Mouse (Mus musculus): ENCODE measurements around the gene Usmg5. TPM values are rescaled to one million over a fixed set of nuclear protein-coding genes. Genes with fewer than 3 reads are reported as not detected.
A peak's percentile ranks its signal among the peaks of the same experiment; 100 is the strongest.
"Not testable (repeated sequence)": the region's sequence is repeated elsewhere in the genome, so short reads cannot be mapped to it uniquely, and the experiment has no call there.

Usmg5 gene
- polyA plus RNA-seq (2015; fragmentation: Nextera tagmentation; extraction: Ambion mirVana) = 1,091 and 1,212 TPM in 2 replicates

DNA sequence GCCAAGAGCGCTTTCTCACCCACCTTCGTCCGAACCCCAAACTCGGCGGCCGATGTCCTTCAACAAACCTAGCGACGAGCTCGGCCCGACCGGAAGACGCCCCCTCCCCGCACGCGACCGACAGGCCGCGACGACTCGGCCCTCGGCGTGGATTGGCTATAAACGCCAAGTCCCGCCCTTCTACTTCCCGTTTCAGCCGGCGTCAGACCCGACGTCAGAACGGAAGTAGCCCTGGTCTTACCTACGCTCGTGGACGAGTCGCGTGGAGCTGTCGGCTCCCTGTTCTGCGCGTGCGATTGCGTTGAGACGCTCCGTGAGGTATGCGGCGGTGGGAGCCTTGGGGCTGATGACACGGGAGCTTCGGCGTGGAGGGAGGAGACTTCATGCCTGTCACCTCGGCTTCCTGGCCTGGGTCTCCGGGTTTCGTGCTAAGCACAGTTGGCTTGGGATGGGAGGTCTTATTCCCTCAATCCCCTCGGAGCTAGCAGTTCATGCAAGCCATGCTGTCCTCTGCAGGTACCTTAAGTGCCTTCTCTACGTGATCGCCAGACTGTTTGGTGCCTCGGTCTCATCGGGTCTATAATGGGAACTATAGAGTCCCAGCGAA, at the start of gene Usmg5, which contains the start of gene Pdcd11:
TSS of gene Usmg5 (minus strand) at position 98 of the 607 bp plus-strand sequence.
TSS of gene Pdcd11 (plus strand) at position 219 of the 607 bp plus-strand sequence.
- H3K9me3 ChIP-seq (replicated peaks) = no peaks in the 10 kb centered on the region
- peak within 1 kb of the TSS; percentile 88 for H3K27ac ChIP-seq (replicated peaks)
- no peaks in the 10 kb centered on the region for H3K27me3 ChIP-seq
- peak within 1 kb of the TSS; percentile 86 for H3K9ac ChIP-seq
- H3K4me2 ChIP-seq (replicated peaks) = peak within 1 kb of the TSS; percentile 58
- peaks cover 24% of the 10 kb centered on the region for H3K4me1 ChIP-seq
- H3K4me3 ChIP-seq (replicated peaks) = peak within 1 kb of the TSS; percentile 97
- peak; percentile 97 for ATAC-seq (ENCODE audit: insufficient number of reproducible peaks, low FRiP score, low TSS enrichment, low read depth)
- peaks cover 28% of the 10 kb centered on the region for H3K36me3 ChIP-seq
- WGBS = under 1% methylated on average over 56 of the region's 56 CpGs

DNA sequence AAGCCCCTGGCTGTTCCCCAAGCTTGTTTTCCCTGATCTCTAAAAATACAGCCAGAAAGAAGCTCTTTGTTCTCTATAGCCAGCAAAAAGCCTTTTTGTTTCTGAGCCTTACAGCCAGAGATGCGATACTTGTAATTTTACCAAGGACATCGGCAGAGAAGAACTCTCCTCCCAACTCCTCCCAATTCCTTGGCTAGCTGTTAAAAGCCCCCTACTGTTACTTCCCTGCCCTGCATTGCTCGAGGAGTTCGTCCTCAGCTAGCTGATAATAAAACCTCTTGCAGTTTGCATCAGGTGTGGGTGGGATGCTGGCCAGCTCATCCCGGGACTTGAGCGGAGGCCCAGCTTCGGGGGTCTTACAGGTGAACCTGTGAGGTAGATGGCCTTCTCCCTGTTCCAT, 49.2 kb upstream of the Usmg5 start:
- ATAC-seq (ENCODE audit: insufficient number of reproducible peaks, low FRiP score, low TSS enrichment, low read depth); H3K36me3 ChIP-seq; H3K9ac ChIP-seq; H3K27ac ChIP-seq (replicated peaks); H3K4me3 ChIP-seq (replicated peaks); H3K4me2 ChIP-seq (replicated peaks); H3K27me3 ChIP-seq; H3K9me3 ChIP-seq (replicated peaks): not testable (repeated sequence)
- H3K4me1 ChIP-seq = peaks cover 42% of the 10 kb centered on the region
- WGBS = 37% methylated on average over 7 of the region's 7 CpGs

DNA sequence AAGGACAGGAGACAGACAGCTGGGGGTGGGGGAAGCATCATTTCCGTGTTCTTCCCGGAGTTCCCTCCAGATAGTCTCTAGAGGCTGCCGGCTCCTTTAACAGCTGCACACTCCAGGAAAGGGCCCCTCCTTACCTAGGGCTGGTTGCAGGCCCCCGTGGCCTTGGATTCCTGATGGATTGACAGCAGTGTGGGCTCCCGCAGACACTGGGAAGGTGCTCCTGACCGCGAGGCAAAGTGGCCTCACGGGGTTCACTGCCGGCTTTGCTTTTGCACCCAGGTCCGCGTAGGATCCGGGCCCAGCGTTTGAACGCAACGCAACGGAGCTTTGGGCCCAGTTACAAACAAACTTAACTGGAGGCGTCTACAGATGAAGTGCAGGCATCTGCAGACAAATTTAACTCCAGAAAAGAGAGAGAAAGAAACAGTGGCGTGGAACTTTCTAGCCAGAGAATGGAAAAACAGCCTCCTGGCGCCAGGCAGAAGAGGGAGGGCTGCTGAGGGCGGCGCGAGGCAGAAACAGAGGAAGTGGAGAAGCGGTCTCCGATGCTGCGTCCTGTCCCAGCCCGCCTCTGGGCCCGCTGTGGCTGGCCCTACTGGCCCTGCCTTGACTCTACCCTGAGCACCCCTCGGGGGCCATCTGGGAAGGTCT, 47.4 kb upstream of the Usmg5 start, which contains the start of gene Calhm2:
TSS of gene Calhm2 (minus strand) at position 524 of the 651 bp plus-strand sequence.
- Histone ChIP-seq H3K9me3 (replicated peaks) (no peaks in the 10 kb centered on the region), H3K9ac (peak within 1 kb of the TSS; percentile 70), H3K36me3 (peaks cover 22% of the 10 kb centered on the region), H3K4me2 (replicated peaks) (peak within 1 kb of the TSS; percentile 72), H3K4me1 (peaks cover 42% of the 10 kb centered on the region), H3K4me3 (replicated peaks) (peak within 1 kb of the TSS; percentile 51), H3K27ac (replicated peaks) (peak within 1 kb of the TSS; percentile 92), H3K27me3 (no peaks in the 10 kb centered on the region)
- 4% methylated on average over 28 of the region's 28 CpGs for WGBS
- peak; percentile 75 for ATAC-seq (ENCODE audit: insufficient number of reproducible peaks, low FRiP score, low TSS enrichment, low read depth)

DNA sequence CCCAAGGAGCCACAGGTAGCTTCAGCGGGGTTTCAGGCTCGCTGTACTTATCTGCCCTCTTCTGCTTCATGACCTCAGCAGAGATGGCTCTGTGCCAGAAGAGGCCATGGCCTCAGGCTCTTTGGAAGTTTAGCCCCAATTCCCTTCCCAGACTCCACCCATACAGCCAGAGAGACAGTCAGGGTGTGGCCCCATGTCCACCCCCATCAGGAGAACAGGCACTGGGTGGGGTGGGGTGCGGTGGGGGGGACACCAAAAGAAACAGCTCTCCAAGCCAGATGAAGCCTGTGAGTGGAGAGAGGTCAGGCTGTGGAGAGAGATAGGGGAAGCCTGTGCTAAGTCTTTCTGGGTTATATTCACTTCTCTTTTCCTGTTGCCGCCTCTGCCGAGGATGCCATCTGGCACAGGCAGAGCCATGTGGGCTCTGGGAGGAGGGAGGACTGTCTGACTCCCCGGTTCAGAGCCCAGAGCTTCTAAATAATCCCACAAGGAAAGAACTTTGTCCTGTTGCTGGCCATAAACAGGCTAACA, 46.7 kb upstream of the Usmg5 start:
- Histone ChIP-seq H3K4me1 (peaks cover 42% of the 10 kb centered on the region), H3K9ac (peak overlapping the region; percentile 70), H3K36me3 (peaks cover 29% of the 10 kb centered on the region), H3K9me3 (replicated peaks) (no peaks in the 10 kb centered on the region), H3K4me2 (replicated peaks) (peak overlapping the region; percentile 72), H3K27me3 (no peaks in the 10 kb centered on the region), H3K4me3 (replicated peaks) (peak overlapping the region; percentile 51), H3K27ac (replicated peaks) (peak overlapping the region; percentile 92)
- no peak for ATAC-seq (ENCODE audit: insufficient number of reproducible peaks, low FRiP score, low TSS enrichment, low read depth)
- 13% methylated on average over 6 of the region's 6 CpGs for WGBS

DNA sequence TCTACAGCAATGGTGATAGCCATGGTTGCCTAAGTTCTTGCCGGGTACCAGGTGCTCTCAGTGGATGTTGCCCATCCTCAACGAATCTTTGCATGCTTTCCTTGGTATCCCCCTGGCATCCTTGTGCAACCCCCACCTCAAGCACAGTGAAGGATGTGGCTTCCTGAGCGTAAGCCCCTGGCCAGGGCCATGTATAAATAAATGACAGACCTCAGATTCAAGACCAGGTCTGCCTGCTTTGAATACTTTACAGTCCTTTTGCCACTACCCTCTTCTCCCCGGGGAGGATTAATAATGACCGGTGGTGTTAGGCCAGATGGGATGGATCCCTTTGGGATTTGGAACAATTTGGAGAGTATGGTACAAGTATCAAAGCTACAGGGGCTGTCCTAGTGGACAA, 45.7 kb upstream of the Usmg5 start:
- peak overlapping the region; percentile 72; the same call in 1 of the 2 replicates for H3K4me2 ChIP-seq (replicated peaks)

DNA sequence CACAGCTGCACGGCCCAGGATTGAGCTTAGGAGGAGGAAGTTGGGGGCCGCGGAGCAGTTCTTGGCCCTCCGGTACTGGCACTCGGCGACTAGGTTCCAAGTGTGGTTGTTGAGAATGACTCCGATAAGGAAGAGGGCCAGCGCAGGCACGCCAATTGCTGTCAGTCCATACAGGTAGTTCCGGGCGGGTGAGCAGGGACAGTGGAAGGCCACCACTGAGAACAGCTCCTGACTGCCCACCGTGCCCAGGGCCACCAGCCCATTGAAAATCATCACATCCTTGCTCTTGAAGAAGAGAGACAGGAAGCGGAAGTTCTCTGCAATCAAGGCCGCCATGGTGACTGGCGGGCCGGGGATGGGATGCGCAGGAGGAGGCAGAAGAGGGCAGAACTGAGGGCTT, 45.1 kb upstream of the Usmg5 start:
- no peak for ATAC-seq (ENCODE audit: insufficient number of reproducible peaks, low FRiP score, low TSS enrichment, low read depth)
- Histone ChIP-seq H3K9me3 (replicated peaks) (no peaks in the 10 kb centered on the region), H3K4me2 (replicated peaks) (no peak overlapping the region), H3K36me3 (peaks cover 43% of the 10 kb centered on the region), H3K9ac (no peak overlapping the region), H3K27me3 (no peaks in the 10 kb centered on the region), H3K4me3 (replicated peaks) (no peak overlapping the region), H3K4me1 (peaks cover 42% of the 10 kb centered on the region), H3K27ac (replicated peaks) (no peak overlapping the region)
- 91% methylated on average over 17 of the region's 17 CpGs for WGBS

More for the DNA sequence above, 45.7 kb upstream of the Usmg5 start:
- WGBS = 80% methylated on average over 5 of the region's 5 CpGs
- ATAC-seq (ENCODE audit: insufficient number of reproducible peaks, low FRiP score, low TSS enrichment, low read depth) = no peak
- Histone ChIP-seq H3K27ac (replicated peaks) (0 out of 2 replicates have a peak overlapping the region, but pooled peaks have one; percentile 92), H3K36me3 (peaks cover 38% of the 10 kb centered on the region), H3K9me3 (replicated peaks) (no peaks in the 10 kb centered on the region), H3K4me3 (replicated peaks) (peak overlapping the region; percentile 51; the same call in 1 of the 2 replicates), H3K27me3 (no peaks in the 10 kb centered on the region), H3K4me1 (peaks cover 42% of the 10 kb centered on the region), H3K9ac (no peak overlapping the region)

DNA sequence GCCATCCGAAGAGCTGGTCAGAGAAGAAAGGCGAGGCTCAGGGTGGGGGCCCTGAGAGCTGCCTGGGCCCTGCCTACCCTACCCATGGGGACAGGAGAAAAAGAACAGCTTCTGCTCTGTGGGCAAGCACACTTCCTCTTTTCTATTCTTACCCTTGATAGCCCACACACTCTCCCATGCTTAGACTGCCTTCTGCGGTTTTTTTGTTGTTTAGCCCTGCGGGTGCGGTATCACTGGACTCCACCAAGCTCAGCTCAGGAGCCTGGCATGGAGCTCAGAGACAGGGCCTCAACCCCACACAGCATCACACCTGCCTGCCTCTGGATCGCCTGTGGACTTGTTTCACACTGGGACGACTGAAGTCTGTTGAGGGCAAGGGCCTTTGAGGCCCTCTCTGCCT, 42.7 kb upstream of the Usmg5 start:
- Histone ChIP-seq H3K36me3 (peaks cover 67% of the 10 kb centered on the region), H3K4me2 (replicated peaks) (no peak overlapping the region), H3K9me3 (replicated peaks) (no peaks in the 10 kb centered on the region), H3K9ac (no peak overlapping the region), H3K4me1 (peaks cover 26% of the 10 kb centered on the region), H3K4me3 (replicated peaks) (no peak overlapping the region), H3K27me3 (no peaks in the 10 kb centered on the region), H3K27ac (replicated peaks) (no peak overlapping the region)
- ATAC-seq (ENCODE audit: insufficient number of reproducible peaks, low FRiP score, low TSS enrichment, low read depth) = no peak
- 90% methylated on average over 7 of the region's 7 CpGs for WGBS

DNA sequence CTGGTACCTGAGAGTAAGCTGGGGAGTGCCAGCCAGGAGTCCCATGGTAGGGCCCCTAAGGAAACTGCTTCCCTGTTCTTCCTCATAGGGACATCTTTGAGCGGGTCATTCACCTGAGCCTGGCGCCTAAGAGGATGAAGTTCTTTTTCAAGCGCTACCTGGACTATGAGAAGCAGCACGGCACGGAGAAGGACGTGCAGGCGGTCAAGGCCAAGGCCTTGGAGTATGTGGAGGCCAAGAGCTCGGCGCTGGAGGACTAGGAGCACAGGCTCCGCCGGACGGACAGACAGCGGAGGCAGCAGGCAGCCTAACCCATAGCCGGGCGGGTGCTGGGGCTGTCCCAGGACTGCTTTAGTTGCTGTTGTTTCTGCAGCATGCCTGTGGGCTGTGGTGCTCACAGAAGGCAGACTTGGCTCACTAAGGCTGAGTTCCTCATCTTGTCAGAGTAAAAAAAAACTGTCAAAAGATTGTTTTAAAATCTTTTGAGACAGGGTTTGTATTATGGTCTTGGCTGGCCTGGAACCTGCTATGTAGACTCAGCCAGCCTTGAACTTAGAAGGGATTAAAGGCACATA, 40.2 kb upstream of the Usmg5 start:
- H3K9me3 ChIP-seq (replicated peaks) = no peaks in the 10 kb centered on the region
- H3K27ac ChIP-seq (replicated peaks) = no peak overlapping the region
- H3K4me1 ChIP-seq = peaks cover 1% of the 10 kb centered on the region
- no peak overlapping the region for H3K9ac ChIP-seq
- H3K27me3 ChIP-seq = no peaks in the 10 kb centered on the region
- 93% methylated on average over 15 of the region's 15 CpGs for WGBS
- no peak for ATAC-seq (ENCODE audit: insufficient number of reproducible peaks, low FRiP score, low TSS enrichment, low read depth)
- H3K4me2 ChIP-seq (replicated peaks) = no peak overlapping the region
- H3K4me3 ChIP-seq (replicated peaks) = no peak overlapping the region
- H3K36me3 ChIP-seq = peaks cover 90% of the 10 kb centered on the region

DNA sequence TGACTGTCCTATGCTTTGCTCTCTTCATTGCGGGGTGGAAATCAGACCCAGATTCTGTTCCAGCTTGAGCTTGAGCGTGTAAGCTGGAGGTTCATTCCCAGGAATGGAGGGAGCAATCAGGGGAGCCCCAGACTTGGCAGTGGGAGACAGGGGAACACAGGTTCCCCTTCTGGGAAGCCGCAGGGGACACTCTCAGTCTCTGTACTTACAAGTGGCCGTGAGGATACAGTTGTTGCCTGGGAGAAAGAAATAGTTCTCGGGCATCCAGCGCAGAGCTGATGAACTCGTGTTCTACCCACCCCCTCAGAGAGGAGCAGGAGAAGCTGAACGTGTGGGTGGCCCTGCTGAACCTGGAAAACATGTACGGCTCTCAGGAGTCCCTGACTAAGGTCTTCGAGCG, 38.4 kb upstream of the Usmg5 start:
- Histone ChIP-seq H3K4me3 (replicated peaks) (no peak overlapping the region), H3K9ac (no peak overlapping the region), H3K9me3 (replicated peaks) (no peaks in the 10 kb centered on the region), H3K27ac (replicated peaks) (no peak overlapping the region), H3K4me1 (no peaks in the 10 kb centered on the region), H3K27me3 (no peaks in the 10 kb centered on the region), H3K4me2 (replicated peaks) (no peak overlapping the region), H3K36me3 (peaks cover 93% of the 10 kb centered on the region)
- no peak for ATAC-seq (ENCODE audit: insufficient number of reproducible peaks, low FRiP score, low TSS enrichment, low read depth)
- WGBS = 89% methylated on average over 11 of the region's 11 CpGs

DNA sequence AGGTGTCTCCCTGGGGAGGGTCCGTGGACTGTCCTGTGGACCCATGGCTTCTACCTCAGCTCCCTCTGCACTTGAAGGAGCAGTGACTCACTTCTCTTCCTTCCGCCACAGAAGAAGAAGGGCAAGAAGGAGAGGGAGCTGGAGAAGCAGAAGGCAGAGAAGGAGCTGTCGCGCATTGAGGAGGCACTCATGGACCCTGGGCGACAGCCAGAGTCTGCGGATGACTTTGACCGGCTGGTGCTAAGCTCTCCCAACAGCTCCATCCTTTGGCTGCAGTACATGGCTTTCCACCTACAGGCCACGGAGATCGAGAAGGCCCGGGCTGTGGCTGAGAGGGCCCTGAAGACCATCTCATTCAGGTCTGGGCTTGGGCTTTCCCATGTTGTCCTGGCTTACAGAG, 37.7 kb upstream of the Usmg5 start:
- H3K27me3 ChIP-seq = no peaks in the 10 kb centered on the region
- H3K9ac ChIP-seq = no peak overlapping the region
- no peak for ATAC-seq (ENCODE audit: insufficient number of reproducible peaks, low FRiP score, low TSS enrichment, low read depth)
- no peaks in the 10 kb centered on the region for H3K4me1 ChIP-seq
- no peak overlapping the region for H3K27ac ChIP-seq (replicated peaks)
- WGBS = 91% methylated on average over 10 of the region's 10 CpGs
- H3K4me3 ChIP-seq (replicated peaks) = no peak overlapping the region
- peaks cover 89% of the 10 kb centered on the region for H3K36me3 ChIP-seq
- no peak overlapping the region for H3K4me2 ChIP-seq (replicated peaks)
- H3K9me3 ChIP-seq (replicated peaks) = no peaks in the 10 kb centered on the region

DNA sequence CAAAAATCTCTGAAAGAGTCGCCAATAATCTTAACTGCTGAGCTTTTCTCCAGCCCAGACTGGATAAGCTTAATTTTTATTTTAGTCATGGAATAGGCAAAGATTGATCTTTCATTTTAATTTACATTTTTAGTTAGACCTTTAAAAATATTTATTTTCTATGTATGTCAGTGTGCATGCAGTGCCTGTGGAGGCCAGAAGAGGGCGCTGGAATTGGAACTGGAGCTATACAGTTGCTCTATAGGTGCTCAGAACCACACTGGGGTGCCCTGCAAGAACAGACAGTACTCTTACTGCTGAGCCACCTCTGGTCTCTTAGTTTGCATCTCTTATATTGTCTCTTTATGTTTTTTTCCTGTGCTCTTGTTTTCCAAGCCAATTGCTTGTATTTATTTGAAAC, 32.4 kb upstream of the Usmg5 start:
- Histone ChIP-seq H3K9ac (no peak overlapping the region), H3K4me3 (replicated peaks) (no peak overlapping the region), H3K9me3 (replicated peaks) (no peaks in the 10 kb centered on the region), H3K4me2 (replicated peaks) (no peak overlapping the region), H3K27ac (replicated peaks) (no peak overlapping the region), H3K4me1 (no peaks in the 10 kb centered on the region), H3K36me3 (peaks cover 77% of the 10 kb centered on the region), H3K27me3 (no peaks in the 10 kb centered on the region)
- WGBS = 23% methylated on average over 2 of the region's 2 CpGs
- ATAC-seq (ENCODE audit: insufficient number of reproducible peaks, low FRiP score, low TSS enrichment, low read depth) = no peak

All from embryonic facial prominence, embryonic 15.5 days (tissue).